Mouse (Mus musculus) ovary, postnatal 10 days (tissue): Measurements from ENCODE around the gene Muc3.
"Not testable (repeated sequence)": the region's sequence is repeated elsewhere in the genome, so short reads cannot be mapped to it uniquely, and the experiment has no call there.

Experiments used
- DNase-seq: peaks from one replicate; pipeline ENCODE4 v3.0.0; 2022; ENCODE audit warnings: low spot score

Gene Muc3

DNA sequence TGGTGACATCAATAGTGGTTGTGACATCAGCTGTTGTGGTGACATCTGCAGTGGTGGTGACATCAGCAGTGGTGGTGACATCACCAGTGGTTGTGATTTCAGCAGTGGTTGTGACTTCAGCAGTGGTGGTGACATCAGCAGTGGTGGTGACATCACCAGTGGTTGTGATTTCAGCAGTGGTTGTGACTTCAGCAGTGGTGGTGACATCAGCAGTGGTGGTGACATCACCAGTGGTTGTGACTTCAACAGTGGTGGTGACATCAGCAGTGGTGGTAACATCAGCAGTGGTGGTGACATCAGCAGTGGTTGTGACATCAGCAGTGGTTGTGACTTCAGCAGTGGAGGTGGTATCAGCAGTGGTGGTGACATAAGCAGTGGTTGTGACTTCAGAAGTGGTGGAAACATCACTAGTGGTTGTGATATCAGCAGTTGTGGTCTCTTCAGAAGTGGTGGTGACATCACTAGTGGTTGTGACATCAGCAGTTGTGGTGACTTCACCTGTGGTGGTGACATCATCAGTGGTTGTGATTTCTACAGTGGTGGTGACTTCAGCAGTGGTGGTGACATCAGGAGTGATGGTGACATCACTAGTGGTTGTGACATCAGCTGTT lies at the start of gene Muc3:
Gene Muc3, minus strand, starts transcription at position 51 of the 611 bp plus-strand sequence.
- not testable (repeated sequence) for DNase-seq

- DNase-seq = no peak
These were observed 45.5 kb upstream of the Muc3 start for GRCm38 (mm10) chr5:137194488-137195120.

DNA sequence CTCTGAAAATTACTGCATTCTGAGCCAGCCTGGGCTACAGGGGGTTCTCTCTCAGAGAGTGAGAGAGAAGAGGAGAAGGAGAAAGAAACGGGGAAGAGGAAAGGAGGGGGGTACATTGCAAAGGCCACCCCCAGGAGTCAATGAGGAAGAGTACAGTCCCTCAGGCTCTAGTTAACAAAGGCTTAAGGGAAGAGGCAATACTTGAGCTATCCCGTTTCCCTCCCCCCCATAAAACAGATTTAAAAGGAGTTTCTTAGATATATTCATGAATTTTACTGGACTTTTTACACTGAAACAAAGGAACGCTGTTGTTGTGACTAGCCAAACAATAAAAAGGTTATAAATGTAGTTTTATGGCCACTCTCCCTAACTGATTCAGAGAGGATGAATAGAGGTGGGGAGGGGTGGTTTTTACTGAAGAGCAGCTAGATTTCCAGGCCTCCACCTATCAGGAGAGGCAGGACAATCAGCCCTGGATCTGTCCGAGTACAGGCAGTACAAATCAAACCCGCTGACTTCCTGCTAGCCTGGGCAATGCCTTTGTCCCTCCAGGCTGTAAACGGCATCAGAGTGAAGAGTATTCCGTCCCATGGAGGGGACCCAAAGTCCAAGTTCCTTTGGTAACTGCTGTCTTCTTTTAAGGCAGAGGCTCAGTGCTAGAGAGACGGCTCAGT lies 44.3 kb upstream of the Muc3 start:
- no peak for DNase-seq

DNA sequence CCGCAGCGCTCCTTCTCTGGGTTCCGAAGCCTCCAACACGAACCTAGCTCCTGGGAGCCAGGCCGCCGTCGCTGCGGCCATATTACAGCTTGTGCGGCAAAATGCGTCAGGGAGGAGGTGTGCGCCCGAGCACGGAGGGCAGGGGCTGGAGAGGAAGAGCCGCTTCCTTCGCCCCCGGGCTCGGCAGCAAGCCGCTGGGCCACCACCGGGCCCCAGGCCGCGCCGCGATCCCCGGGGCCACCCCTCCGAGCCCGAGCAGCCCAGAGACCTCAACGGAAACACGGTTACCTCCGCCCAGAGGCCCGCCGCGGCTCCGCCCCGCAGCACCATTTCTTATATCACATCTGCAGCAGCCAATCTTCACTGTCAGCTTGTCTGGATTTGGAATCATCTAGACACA lies 40.2 kb upstream of the Muc3 start:
- DNase-seq = no peak

GRCm38 (mm10) chr5:137185362-137185761 lies 36.2 kb upstream of the Muc3 start:
- DNase-seq = no peak

GRCm38 (mm10) chr5:137179646-137180374 lies 30.7 kb upstream of the Muc3 start:
- DNase-seq = no peak

DNA sequence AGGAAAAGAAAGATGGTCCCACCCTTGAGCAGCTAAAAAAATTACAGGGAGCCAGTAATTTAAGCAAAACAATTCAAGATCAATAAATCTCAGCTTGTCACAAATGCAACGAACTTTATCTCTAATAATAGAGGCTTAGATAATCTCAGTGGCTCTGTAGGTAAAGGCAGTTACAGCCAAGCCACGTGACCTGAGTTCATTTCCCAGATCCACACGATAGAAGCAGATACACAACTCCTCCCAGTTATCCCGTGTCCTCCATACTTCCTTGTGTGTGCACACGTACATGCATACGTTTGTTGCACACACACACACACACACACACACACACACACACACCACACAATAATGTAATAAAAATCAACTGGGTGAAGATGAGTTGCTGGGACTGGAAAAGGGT lies 24.8 kb upstream of the Muc3 start:
- no peak for DNase-seq

GRCm38 (mm10) chr5:137172591-137172990 lies 23.5 kb upstream of the Muc3 start:
- no peak for DNase-seq

DNA sequence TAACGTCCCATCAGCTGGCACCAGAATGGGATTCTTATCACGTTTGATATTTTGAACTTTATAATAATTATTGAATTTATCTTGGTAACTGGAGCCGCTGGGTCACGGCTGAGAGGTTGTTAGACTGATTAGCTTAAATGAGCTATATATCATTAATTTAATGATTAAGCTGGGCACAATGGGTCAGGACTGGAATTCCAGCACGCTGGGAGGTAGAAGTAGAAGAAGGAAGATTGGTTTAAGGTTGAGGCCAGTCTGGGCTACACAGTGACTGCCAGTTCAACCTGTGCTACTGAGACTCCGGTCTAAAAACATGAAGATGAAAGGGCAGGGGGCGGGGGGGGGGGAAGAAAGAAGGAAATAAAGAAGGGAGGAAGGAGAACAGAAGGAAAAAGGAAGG lies 22.4 kb upstream of the Muc3 start:
- DNase-seq = no peak

DNA sequence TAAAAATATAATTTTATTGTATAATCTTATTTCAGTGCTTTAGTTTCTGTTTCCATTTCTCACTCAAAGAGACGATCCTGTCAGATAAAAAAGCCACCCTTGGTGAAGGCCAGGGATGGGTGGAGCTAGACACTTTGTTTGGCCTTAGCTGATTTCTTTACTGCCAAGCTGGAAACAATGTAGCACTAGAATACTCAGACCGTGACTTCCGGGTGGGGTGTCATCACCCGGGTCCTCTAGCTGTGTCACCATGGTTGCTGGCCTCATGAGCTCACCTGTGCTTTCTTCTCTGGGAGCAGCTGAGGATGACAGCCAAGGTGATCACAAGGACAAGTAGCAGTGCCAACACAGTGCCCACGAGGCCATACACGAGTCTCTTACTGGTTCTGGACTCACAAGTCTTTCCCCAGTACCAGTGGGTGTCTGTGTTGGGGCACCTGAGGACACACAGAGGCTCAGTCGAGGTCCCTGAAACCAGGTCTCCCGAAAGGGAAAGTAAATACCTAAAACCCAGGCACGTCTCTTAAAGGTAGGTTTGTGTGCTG lies 21.8 kb upstream of the Muc3 start:
- no peak for DNase-seq

- no peak for DNase-seq
These were observed 18.4 kb upstream of the Muc3 start for GRCm38 (mm10) chr5:137167539-137167938.

DNA sequence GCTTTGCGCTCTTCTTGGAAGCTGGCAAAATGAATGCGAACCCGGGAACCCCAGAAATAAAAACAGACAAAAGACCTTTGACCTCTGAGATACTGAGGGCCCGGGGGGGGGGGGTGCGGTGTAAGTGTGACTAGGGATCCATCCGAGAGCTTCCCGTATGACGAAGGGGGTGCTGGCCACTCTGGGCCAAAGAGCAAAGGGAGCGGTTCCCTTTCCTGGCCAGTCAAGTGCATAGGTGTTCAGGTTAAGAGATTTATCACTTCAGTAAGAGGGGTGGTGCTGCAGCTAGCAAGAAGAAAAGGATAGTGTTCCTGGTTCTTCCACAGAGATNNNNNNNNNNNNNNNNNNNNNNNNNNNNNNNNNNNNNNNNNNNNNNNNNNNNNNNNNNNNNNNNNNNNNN lies 16.9 kb upstream of the Muc3 start:
- DNase-seq = no peak

DNA sequence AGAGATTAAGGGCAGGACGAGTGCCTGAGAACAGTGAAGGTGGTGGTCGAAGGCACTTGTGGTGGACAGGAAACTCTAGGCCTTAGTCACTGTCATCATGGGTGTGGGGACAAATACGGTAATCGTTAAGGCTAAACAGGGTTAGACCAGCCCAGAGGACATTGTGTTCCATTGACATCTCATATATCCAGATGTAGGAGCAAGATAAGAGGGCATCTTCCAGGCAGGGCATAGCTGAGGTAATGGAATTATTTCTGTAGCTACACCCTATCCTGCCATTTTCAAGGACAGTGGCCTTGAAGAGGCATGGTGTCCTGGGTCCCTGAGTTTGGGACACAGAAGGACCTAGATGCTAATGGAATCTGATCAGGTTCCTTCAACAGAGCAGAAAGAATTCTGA lies 12.7 kb upstream of the Muc3 start:
- DNase-seq = no peak

DNA sequence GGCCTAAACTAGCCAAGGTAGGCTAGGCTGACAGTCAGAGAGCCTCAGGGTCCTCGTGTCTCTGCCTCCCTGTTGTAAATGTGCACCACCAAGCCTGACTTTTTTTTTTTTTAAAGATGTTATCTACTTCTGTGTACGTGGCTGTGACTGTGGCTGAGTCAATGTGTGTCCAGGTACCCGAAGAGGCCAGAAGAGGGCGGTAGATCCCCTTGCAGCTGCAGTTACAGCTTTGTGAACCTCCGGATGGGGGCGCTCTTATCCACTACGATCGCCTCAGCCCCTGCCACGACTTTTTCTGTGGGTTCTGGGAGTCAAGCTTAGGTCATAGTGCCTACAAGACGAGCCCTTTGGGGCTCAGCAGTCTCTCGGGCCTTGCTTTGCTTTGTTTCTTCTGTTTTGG lies 10.3 kb upstream of the Muc3 start:
- DNase-seq = no peak

DNA sequence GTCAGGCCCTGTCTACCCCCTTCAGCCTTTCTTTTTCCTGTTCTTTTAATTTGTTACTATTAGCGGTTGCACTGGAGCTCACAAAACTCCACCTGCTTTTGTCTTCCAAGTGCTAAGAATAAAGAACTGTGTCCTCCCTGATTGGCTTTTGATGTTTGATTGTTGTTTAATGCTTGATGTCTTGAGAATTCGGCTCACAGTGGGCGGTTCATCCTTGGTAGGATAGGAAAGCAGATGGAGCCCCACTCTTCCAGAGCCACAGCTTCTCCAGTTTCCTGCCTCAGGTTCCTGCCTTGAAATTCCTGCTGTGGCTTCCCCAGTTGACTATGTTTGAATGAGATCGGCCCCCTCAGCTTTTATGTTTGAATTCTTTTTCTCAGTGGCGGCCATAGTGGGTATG lies 4.2 kb upstream of the Muc3 start:
- no peak for DNase-seq

GRCm38 (mm10) chr5:137152623-137153022 lies 3.5 kb upstream of the Muc3 start:
- DNase-seq = no peak

GRCm38 (mm10) chr5:137140836-137141235 lies 8.3 kb downstream of the Muc3 start:
- no peak for DNase-seq

GRCm38 (mm10) chr5:137138977-137139376 lies 10.1 kb downstream of the Muc3 start:
- no peak for DNase-seq

GRCm38 (mm10) chr5:137134959-137135358 lies 14.2 kb downstream of the Muc3 start:
- no peak for DNase-seq

- DNase-seq = no peak
These were observed 17.6 kb downstream of the Muc3 start for GRCm38 (mm10) chr5:137131490-137131889.

- no peak for DNase-seq
These were observed 19.8 kb downstream of the Muc3 start for GRCm38 (mm10) chr5:137129281-137129680.

- no peak for DNase-seq
These were observed 25.6 kb downstream of the Muc3 start for GRCm38 (mm10) chr5:137123516-137123915.
